Mouse (Mus musculus) lung, adult 2 months (tissue): ENCODE data around the gene Tenm4. TPM values are rescaled to one million over a fixed set of nuclear protein-coding genes. Genes with fewer than 3 reads are reported as not detected.
A peak's percentile ranks its signal among the peaks of the same experiment; 100 is the strongest.

Experiments
- DNase-seq: peaks from one replicate; pipeline ENCODE4 v3.0.0; 2022
- H3K4me1 ChIP-seq: fragments of 200-500 bp; 2 replicates; pipeline ENCODE4 v1.6.1; 2011; ENCODE audit warnings: low read length; ENCODE audit not compliant: control insufficient read depth, insufficient read depth
- H3K4me3 ChIP-seq: fragments of 200-500 bp; replicated peaks from 2 replicates; pipeline ENCODE3; 2011; ENCODE audit warnings: low read depth, mild to moderate bottlenecking, control low read depth, low read length; ENCODE audit errors: extremely low read depth
- CTCF ChIP-seq: fragments of 200-500 bp; IDR thresholded peaks from 2 replicates; pipeline ENCODE4 v1.5.1; 2011; ENCODE audit warnings: mild to moderate bottlenecking, low read length, control low read depth; ENCODE audit not compliant: insufficient read depth
- POLR2A ChIP-seq: fragments of 200-500 bp; IDR thresholded peaks from 2 replicates; pipeline ENCODE4 v1.6.1; 2011; ENCODE audit warnings: low read depth, mild to moderate bottlenecking, control low read depth, low read length, borderline replicate concordance; ENCODE audit errors: extremely low read depth
- WGBS: fragments of 180-500 bp; shearing (Covaris S2); methylation state at CpG from one replicate; pipeline ENCODE4 v1.1.7; 2018; 5-methylcytosine and 5-hydroxymethylcytosine counted together
- polyA plus RNA-seq: library from polyadenylated mRNA; depleted of rRNA; stranded (reverse); fragments of >200 nt; gene quantifications from 2 replicates; pipeline ENCODE4 v1.2.3, GENCODE M21; 2012; rRNA removed

Tenm4 gene
- polyA plus RNA-seq = 0.98 and 1.3 TPM in 2 replicates

- DNase-seq = no peak
- WGBS = 33% methylated on average over 14 of the region's 14 CpGs
- no peaks in the 10 kb centered on the region for H3K4me1 ChIP-seq
- TF ChIP-seq CTCF = no peak
- TF ChIP-seq POLR2A = no peak
- H3K4me3 ChIP-seq = no peak within 1 kb of the TSS
These were observed at the start of gene Tenm4 for GRCm38 (mm10) chr7:96170924-96171595. Gene Tenm4, plus strand, starts transcription at chr7:96171246.

GRCm38 (mm10) chr7:96130763-96131162, 40.3 kb upstream of the Tenm4 start:
- 45% methylated on average over 4 of the region's 4 CpGs for WGBS
- no peak for TF ChIP-seq CTCF
- no peak for TF ChIP-seq POLR2A
- H3K4me1 ChIP-seq = no peaks in the 10 kb centered on the region
- no peak overlapping the region for H3K4me3 ChIP-seq
- no peak for DNase-seq

- no peak for DNase-seq
- 61% methylated on average over 1 of the region's 1 CpGs for whole genome bisulfite sequencing
- H3K4me1 ChIP-seq = no peaks in the 10 kb centered on the region
- no peak for TF ChIP-seq POLR2A
- no peak for TF ChIP-seq CTCF
- H3K4me3 ChIP-seq = no peak overlapping the region
These were observed 39.9 kb upstream of the Tenm4 start for GRCm38 (mm10) chr7:96131175-96131574.

- Histone ChIP-seq H3K4me3 (no peak overlapping the region), H3K4me1 (no peaks in the 10 kb centered on the region)
- DNase-seq = no peak
- WGBS = 60% methylated on average over 6 of the region's 6 CpGs
- no peak for TF ChIP-seq POLR2A
- TF ChIP-seq CTCF = peak; percentile 23; the same call in 1 of the 2 replicates
These were observed 34.5 kb upstream of the Tenm4 start for GRCm38 (mm10) chr7:96136497-96136961.

- DNase-seq = no peak
- Histone ChIP-seq H3K4me1 (no peaks in the 10 kb centered on the region), H3K4me3 (no peak overlapping the region)
- WGBS = 62% methylated on average over 4 of the region's 4 CpGs
- TF ChIP-seq CTCF = no peak
These were observed 29.2 kb upstream of the Tenm4 start for GRCm38 (mm10) chr7:96141876-96142275.

- TF ChIP-seq CTCF (no peak), POLR2A (no peak)
- no peaks in the 10 kb centered on the region for H3K4me1 ChIP-seq
- 46% methylated on average over 3 of the region's 3 CpGs for WGBS
- H3K4me3 ChIP-seq = no peak overlapping the region
- peak; percentile 21 for DNase-seq
These were observed 28.0 kb upstream of the Tenm4 start for GRCm38 (mm10) chr7:96142973-96143596.

- 66% methylated on average over 4 of the region's 4 CpGs for WGBS
These were observed 23.6 kb upstream of the Tenm4 start for GRCm38 (mm10) chr7:96147436-96147835.

GRCm38 (mm10) chr7:96148191-96148590, 22.9 kb upstream of the Tenm4 start:
- no peak for TF ChIP-seq CTCF
- no peak for TF ChIP-seq POLR2A
- no peaks in the 10 kb centered on the region for H3K4me1 ChIP-seq
- H3K4me3 ChIP-seq = no peak overlapping the region
- DNase-seq = no peak
- 75% methylated on average over 4 of the region's 4 CpGs for WGBS

More at GRCm38 (mm10) chr7:96147436-96147835, 23.6 kb upstream of the Tenm4 start:
- DNase-seq = no peak
- no peaks in the 10 kb centered on the region for H3K4me1 ChIP-seq
- TF ChIP-seq POLR2A (no peak), CTCF (no peak)
- H3K4me3 ChIP-seq = no peak overlapping the region

GRCm38 (mm10) chr7:96151277-96151676, 19.8 kb upstream of the Tenm4 start:
- no peaks in the 10 kb centered on the region for H3K4me1 ChIP-seq
- no peak overlapping the region for H3K4me3 ChIP-seq
- peak; percentile 64 for DNase-seq
- 55% methylated on average over 3 of the region's 3 CpGs for WGBS
- TF ChIP-seq POLR2A = no peak
- peak; percentile 66 for TF ChIP-seq CTCF

GRCm38 (mm10) chr7:96151961-96152360, 19.1 kb upstream of the Tenm4 start:
- TF ChIP-seq POLR2A (no peak), CTCF (no peak)
- WGBS = 62% methylated on average over 5 of the region's 5 CpGs
- H3K4me3 ChIP-seq = no peak overlapping the region

More at GRCm38 (mm10) chr7:96151961-96152360, 19.1 kb upstream of the Tenm4 start:
- DNase-seq = no peak
- no peaks in the 10 kb centered on the region for H3K4me1 ChIP-seq
